Mouse (Mus musculus) adrenal gland, postnatal 36 days (tissue): ENCODE measurements around the gene Omt2b. TPM values are rescaled to one million over a fixed set of nuclear protein-coding genes. Genes with fewer than 3 reads are reported as not detected.
"Not testable (repeated sequence)": the region's sequence is repeated elsewhere in the genome, so short reads cannot be mapped to it uniquely, and the experiment has no call there.

Source experiments
- DNase-seq, 2 experiments: peaks; one replicate each; pipeline ENCODE4 v3.0.0; 2021; ENCODE audit warnings: mixed read lengths in 1 of 2
- total RNA-seq, 2 experiments: library from RNA; stranded (reverse); gene quantifications; 2 replicates each; pipeline ENCODE4 v1.2.3; 2021

Omt2b gene
- total RNA-seq, 2 experiments from 2014 or later = not detected

DNA sequence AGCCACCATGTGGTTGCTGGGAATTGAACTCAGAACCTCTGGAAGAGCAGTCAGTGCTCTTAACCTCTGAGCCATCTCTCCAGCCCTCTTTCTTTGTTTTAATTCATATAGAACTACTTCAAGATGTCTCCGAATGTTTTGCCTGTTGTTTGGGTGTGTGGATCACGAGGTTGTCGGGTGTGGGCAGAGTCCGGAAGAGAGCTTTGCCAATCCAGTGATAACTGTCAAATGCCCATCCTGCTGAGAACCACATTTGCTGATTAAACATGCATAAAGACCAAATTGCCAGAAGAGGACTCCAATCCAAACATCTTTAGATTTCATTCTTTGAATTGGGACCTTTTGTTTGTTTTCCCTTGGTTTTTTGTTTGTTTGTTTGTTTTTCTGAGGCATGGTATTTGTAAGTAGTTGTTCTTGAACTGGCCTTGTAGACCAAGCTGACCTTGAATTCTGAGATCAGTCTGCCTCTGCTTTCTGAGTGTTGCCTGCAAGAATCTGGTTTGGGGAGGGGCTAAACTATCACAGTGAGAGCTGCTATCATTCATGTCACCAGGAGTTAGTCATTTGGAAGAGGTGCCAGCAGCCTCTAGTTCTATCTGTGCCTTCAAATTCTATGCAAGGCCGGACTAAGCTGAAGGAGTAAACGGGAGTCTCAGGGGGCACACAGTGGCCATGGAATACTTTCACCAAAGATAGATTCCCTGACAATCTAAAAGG, 24.3 kb downstream of the Omt2b start:
- peak; percentile 18 to 50 for DNase-seq

DNA sequence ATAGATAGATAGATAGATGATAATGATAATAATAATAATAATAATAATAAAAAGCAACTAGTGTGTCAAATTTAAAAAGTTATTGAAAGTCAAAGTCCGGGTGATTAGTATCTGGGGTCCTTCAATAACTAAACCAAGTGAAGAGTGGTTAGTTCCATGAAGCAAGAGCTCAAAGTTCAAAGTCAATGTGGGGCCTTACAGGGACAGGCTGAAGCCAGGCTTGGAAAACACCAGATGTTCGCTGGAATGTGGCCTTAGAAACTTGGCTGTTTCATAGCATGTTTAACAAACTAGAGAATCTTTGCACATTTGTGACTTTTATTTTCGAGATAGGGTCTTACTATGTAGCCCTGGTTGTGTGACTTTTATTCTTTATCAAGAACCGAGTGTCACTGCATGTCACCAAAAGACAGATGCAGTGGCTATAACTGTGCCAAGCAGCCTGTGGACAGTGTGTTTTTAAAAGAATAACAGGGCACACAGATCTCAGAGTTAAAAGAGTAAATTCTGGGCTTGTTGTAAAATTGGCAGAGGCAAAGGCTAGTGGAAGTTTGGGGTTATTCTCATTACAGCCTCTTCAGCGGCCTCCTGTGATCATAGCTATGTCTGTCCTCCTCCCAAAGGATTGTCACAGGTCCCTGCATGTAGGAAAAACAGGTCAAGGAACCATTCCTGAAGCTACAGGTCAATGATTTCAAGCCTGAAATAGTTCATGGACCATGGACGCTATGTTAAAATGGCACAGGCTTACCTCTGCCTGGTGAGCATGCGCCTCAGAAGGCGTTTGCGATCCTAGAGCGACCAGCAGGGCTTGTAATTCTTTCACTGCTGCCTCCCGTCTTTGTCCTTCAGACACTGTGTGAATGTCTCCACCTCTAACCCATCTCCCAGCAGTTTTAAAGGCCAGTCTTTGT, 27.5 kb downstream of the Omt2b start:
- no peak for DNase-seq

GRCm38 (mm10) chr9:78355611-78356010, 28.2 kb downstream of the Omt2b start, which contains the start of gene Gsta2:
TSS of gene Gsta2 (minus strand) at chr9:78355788.
- DNase-seq = no peak

GRCm38 (mm10) chr9:78358053-78358452, 30.7 kb downstream of the Omt2b start:
- peak; percentile 68 to 79 for DNase-seq

GRCm38 (mm10) chr9:78359750-78360483, 32.5 kb downstream of the Omt2b start:
- no peak for DNase-seq

DNA sequence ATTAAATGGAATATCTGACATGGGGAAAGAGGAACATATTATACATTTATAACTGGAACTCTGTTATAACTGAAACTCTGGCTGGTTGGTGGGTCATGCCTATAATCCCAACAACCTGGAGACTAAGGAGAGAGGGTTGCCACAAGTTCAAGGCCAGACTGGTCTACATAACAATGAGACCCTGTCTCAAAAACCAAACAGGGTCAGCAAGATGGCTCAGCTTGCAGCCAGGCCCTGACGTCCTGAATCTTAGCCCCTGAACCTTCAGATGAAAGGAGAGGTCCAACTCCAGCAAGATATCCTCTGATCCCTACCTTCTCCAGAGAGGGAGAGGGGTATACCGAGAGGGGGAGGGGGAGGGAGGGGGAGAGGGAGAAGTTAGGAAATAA, 33.1 kb downstream of the Omt2b start:
- DNase-seq = no peak

- DNase-seq = no peak
Observed at GRCm38 (mm10) chr9:78363374-78363773, 36.0 kb downstream of the Omt2b start.

DNA sequence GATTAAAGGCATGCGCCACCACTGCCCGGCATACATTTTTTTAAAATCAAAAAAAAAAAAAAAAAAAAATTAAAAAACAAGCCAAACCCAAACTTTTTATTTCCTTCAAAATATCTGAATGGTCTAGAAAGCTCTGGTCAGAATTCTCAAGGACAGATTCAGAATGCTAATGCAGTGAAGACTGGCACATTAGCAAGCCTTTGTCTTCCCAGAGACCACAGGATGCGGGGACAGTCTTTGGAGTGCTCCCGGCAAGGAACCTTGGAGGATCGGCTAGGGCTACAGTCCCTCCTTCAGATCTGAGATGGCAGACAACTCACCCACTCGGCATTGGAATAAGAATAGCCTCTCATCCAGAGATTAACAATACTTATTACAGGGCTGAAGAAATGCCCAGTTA, 37.3 kb downstream of the Omt2b start:
- no peak for DNase-seq

DNA sequence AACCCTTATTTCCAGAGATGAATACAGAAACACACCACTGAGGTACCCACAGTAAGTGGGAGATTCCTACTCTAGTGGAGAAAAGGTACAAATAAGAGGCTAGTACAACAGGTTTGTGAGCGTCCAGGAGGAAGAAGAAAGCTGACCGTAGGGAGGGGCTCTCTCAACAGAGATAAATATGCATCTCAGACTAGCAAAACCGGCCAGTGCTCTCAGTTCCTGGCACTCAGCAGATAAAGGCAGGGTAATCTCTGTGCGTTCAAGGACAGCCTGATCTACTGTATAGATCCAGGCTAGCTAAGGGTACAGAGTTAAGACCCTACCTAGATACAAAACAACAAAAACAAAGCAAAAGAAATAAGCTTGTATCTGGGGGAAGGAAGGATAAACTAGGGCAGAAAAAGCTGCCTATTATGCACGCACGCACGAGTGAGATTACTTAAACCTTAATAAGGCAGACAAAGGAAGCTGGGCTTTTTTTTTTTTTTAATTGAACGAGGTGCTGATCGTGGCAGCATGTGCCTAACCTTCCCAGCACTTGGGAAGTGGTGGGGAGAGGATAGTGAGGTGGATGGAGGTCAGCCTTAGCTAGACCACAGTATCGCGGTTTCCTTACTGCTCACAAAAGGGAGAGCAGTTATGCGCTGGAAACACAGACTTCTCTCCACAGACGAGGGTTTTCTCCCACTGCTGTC, 38.6 kb downstream of the Omt2b start:
- DNase-seq = no peak

GRCm38 (mm10) chr9:78367959-78368358, 40.6 kb downstream of the Omt2b start, which contains the start of gene Dppa5a:
TSS of gene Dppa5a (minus strand) at chr9:78368177.
- DNase-seq = not testable (repeated sequence)

GRCm38 (mm10) chr9:78368671-78369293, 41.4 kb downstream of the Omt2b start:
- DNase-seq = no peak

GRCm38 (mm10) chr9:78369349-78369748, 42.0 kb downstream of the Omt2b start:
- DNase-seq = no peak

DNA sequence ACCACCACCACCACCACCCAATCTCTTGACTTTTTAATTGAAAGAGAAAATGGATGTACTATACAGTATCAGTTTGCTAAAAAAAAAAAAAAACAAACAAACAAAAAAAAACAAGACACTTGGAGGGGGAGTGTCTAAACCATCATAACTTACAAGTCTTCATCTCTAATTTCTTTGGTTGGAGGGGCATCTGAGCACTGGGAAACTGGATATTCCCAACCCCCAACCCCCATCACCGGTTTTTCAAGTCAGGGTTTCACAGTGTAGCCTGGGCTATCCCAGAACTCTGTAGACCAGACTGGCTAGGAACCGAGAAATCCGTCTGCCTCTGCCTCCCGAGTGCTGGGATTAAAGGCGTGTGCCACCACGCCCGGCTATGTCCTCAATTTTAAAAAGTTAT, 42.4 kb downstream of the Omt2b start:
- no peak for DNase-seq

GRCm38 (mm10) chr9:78371441-78371840, 44.1 kb downstream of the Omt2b start:
- DNase-seq = no peak

GRCm38 (mm10) chr9:78372827-78373504, 45.6 kb downstream of the Omt2b start:
- DNase-seq = no peak

- DNase-seq = no peak
Observed at GRCm38 (mm10) chr9:78374397-78374796, 47.0 kb downstream of the Omt2b start.

- no peak for DNase-seq
Observed at GRCm38 (mm10) chr9:78374885-78375389, 47.5 kb downstream of the Omt2b start.

DNA sequence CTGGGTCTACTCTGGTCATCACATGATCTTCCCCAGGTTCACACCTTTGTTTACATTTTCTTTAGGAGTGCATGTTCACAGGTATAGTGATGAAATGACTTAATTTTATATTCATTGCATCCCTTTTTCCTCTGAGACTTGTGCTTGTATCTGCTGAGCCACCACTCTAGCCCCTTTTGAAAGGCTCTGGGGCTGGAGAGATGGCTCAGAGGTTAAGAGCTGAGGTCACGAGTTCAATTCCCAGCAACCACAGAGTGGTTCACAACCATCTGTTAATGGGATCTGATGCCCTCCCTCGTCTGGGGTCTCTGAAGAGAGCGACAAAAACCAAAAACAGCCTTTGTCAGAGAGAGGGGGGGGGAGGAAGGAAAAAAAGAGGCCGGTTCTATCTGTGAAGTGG, 48.1 kb downstream of the Omt2b start:
- DNase-seq = no peak

GRCm38 (mm10) chr9:78377546-78377945, 50.2 kb downstream of the Omt2b start:
- DNase-seq = no peak

- DNase-seq = peak in 1 of 2 experiments; percentile 6
Observed at GRCm38 (mm10) chr9:78378113-78378785, 50.9 kb downstream of the Omt2b start, which contains the start of gene Ooep. TSS of gene Ooep (minus strand) at chr9:78378725.
